Mouse (Mus musculus): ENCODE data around the gene Epsti1. TPM values are rescaled to one million over a fixed set of nuclear protein-coding genes. Genes with fewer than 3 reads are reported as not detected.

Epsti1 gene
- polyA plus RNA-seq, 1 experiment from 2014 or later: 0.30 TPM

DNA sequence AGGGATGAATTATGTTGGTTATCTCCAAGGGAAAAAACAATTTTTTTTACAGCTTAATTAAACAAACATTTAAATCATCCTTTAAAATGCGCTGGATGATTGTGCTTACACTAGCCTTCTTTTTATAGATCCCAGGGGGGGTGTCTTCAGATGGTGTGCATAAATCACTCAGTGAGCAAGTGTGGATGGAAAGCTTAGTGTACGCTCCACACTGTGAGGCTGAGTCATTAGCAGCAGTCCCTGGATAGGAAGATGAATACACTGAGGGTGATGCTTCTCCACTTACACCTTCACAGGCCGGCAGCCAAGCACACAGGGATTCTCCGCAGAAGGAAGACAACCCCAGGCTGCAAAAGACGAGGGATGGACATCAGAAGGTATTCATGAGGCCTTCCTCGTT, 70.2 kb downstream of the Epsti1 start:
- no peak for DNase-seq (ENCODE audit: low spot score)
- Histone ChIP-seq H3K4me1 (no peaks in the 10 kb centered on the region), H3K4me3 (no peak overlapping the region), H3K27me3 (replicated peaks; ENCODE audit: low read depth, poor library complexity, severe bottlenecking) (no peaks in the 10 kb centered on the region), H3K36me3 (replicated peaks) (no peaks in the 10 kb centered on the region), H3K9me3 (no peaks in the 10 kb centered on the region), H3K27ac (replicated peaks) (no peak overlapping the region)
- WGBS: 78% methylated on average over 6 of the region's 6 CpGs

GRCm38 (mm10) chr14:77975702-77976101, 71.7 kb downstream of the Epsti1 start:
- H3K4me1 ChIP-seq: no peaks in the 10 kb centered on the region
- H3K27ac ChIP-seq (replicated peaks): no peak overlapping the region
- no peaks in the 10 kb centered on the region for H3K27me3 ChIP-seq (replicated peaks; ENCODE audit: low read depth, poor library complexity, severe bottlenecking)
- no peaks in the 10 kb centered on the region for H3K36me3 ChIP-seq (replicated peaks)
- 90% methylated on average over 8 of the region's 8 CpGs for WGBS
- DNase-seq (ENCODE audit: low spot score): no peak
- H3K9me3 ChIP-seq: no peaks in the 10 kb centered on the region
- no peak overlapping the region for H3K4me3 ChIP-seq

- Histone ChIP-seq H3K9me3 (no peaks in the 10 kb centered on the region), H3K4me1 (no peaks in the 10 kb centered on the region), H3K4me3 (no peak overlapping the region), H3K27ac (replicated peaks) (no peak overlapping the region), H3K36me3 (replicated peaks) (no peaks in the 10 kb centered on the region), H3K27me3 (replicated peaks; ENCODE audit: low read depth, poor library complexity, severe bottlenecking) (no peaks in the 10 kb centered on the region)
- DNase-seq (ENCODE audit: low spot score): no peak
- 76% methylated on average over 5 of the region's 5 CpGs for WGBS
Measured at GRCm38 (mm10) chr14:77981516-77981915, 77.5 kb downstream of the Epsti1 start.

GRCm38 (mm10) chr14:77997731-77998130, 93.7 kb downstream of the Epsti1 start:
- Histone ChIP-seq H3K27me3 (replicated peaks; ENCODE audit: low read depth, poor library complexity, severe bottlenecking) (no peaks in the 10 kb centered on the region), H3K4me1 (no peaks in the 10 kb centered on the region), H3K9me3 (0 out of 2 replicates have a peak, but pooled peaks cover 2% of the 10 kb centered on the region), H3K36me3 (replicated peaks) (no peaks in the 10 kb centered on the region), H3K4me3 (no peak overlapping the region), H3K27ac (replicated peaks) (no peak overlapping the region)
- DNase-seq (ENCODE audit: low spot score): no peak

DNA sequence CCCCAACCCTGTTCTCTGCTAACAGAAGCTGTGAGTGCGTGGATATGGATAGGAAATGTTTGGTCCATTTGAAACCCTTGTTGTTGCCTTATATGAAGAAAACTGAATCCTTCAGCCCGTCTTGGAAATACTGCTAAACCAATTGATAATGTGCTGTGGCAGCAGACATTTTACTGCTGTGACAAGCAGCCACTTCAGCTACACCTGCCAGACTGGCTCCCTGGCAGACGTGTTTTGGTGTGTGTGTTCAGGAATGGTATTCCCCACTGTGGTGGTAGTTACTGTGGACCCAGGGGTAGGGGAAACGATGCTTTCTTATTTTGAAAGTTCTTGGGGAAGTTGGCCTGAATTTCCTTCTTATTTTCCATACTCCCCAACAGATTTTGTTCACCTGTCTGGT, 100.4 kb downstream of the Epsti1 start:
- Histone ChIP-seq H3K27ac (replicated peaks) (no peak overlapping the region), H3K9me3 (no peaks in the 10 kb centered on the region), H3K4me1 (peaks cover 3% of the 10 kb centered on the region; the same call in 1 of the 2 replicates), H3K27me3 (replicated peaks; ENCODE audit: low read depth, poor library complexity, severe bottlenecking) (no peaks in the 10 kb centered on the region), H3K36me3 (replicated peaks) (no peaks in the 10 kb centered on the region), H3K4me3 (no peak overlapping the region)
- no peak for DNase-seq (ENCODE audit: low spot score)
- WGBS: 81% methylated on average over 4 of the region's 4 CpGs

- H3K4me1 ChIP-seq: peaks cover 3% of the 10 kb centered on the region; the same call in 1 of the 2 replicates
- no peaks in the 10 kb centered on the region for H3K36me3 ChIP-seq (replicated peaks)
- H3K9me3 ChIP-seq: no peaks in the 10 kb centered on the region
- no peaks in the 10 kb centered on the region for H3K27me3 ChIP-seq (replicated peaks; ENCODE audit: low read depth, poor library complexity, severe bottlenecking)
- H3K4me3 ChIP-seq: no peak overlapping the region
- H3K27ac ChIP-seq (replicated peaks): no peak overlapping the region
- DNase-seq (ENCODE audit: low spot score): peak; percentile 12
- WGBS: 31% methylated on average over 6 of the region's 6 CpGs
Measured at GRCm38 (mm10) chr14:78008019-78008418, 104.0 kb downstream of the Epsti1 start.

- DNase-seq (ENCODE audit: low spot score): no peak
- H3K27me3 ChIP-seq (replicated peaks; ENCODE audit: low read depth, poor library complexity, severe bottlenecking): 0 out of 2 replicates have a peak, but pooled peaks cover 5% of the 10 kb centered on the region
- no peak overlapping the region for H3K27ac ChIP-seq (replicated peaks)
- WGBS: 72% methylated on average over 10 of the region's 10 CpGs
- H3K4me3 ChIP-seq: no peak overlapping the region
- no peaks in the 10 kb centered on the region for H3K9me3 ChIP-seq
- H3K4me1 ChIP-seq: peaks cover 3% of the 10 kb centered on the region; the same call in 1 of the 2 replicates
- no peaks in the 10 kb centered on the region for H3K36me3 ChIP-seq (replicated peaks)
Measured at GRCm38 (mm10) chr14:78011808-78012207, 107.8 kb downstream of the Epsti1 start.

DNA sequence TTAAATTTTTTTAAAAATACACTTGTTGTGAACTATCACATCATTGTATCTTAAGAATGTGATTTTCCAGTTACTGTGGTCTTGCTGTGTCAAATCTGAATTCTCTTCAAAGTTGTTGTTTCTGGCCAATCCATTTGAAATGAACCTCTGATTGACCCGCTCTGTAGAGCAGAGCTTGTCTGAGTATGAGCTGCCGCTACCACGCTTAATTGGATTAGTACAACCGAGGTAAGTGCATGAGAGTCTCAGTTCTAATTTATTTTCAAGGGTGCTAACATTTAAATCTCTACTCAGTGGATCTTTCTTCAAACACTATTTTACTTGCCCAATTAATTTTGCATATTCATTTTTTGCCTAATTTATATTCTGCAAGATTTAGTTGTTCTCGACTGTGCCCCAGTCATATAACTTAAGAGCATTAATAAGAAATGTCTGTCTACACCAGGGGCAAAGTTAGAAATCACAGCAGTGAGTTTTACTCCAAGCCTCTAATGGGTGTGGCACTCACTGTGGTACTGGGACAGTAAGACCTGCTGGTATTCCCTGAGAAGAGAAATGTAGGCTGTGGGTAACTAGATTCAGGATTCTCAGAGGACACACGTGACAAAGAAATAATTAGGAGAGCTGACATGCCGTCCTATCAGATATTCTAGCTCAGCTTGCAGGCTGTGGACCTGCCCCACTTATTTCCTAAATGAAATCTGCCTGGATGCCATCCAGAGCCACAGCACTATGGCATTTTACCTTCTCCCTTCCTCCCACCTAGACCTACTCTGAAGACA, 111.7 kb downstream of the Epsti1 start:
- Histone ChIP-seq H3K36me3 (replicated peaks) (no peaks in the 10 kb centered on the region), H3K4me3 (no peak overlapping the region), H3K4me1 (no peaks in the 10 kb centered on the region), H3K27me3 (replicated peaks; ENCODE audit: low read depth, poor library complexity, severe bottlenecking) (0 out of 2 replicates have a peak, but pooled peaks cover 11% of the 10 kb centered on the region), H3K9me3 (no peaks in the 10 kb centered on the region), H3K27ac (replicated peaks) (no peak overlapping the region)
- 70% methylated on average over 7 of the region's 7 CpGs for WGBS
- no peak for DNase-seq (ENCODE audit: low spot score)

DNA sequence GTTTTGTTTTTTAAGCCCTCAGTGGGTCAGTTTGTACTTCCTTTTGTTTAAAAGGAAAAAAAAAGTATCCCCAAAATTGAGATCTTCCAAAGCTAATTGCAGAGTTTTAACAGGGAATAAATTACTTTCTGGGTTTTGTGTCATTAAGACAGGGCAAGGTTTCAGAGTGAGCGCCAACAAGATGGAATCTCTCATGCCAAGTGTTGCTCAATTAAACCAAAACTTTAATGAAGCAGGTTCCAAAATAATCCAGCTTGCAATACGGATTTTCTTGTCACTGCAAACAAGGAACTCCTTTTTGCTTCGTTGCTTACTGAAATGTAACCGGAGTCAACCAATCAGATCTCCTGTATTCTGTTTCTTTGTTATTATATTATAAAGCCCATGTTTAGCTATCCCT, 112.4 kb downstream of the Epsti1 start:
- peaks cover 11% of the 10 kb centered on the region; the same call in 1 of the 2 replicates for H3K27me3 ChIP-seq (replicated peaks; ENCODE audit: low read depth, poor library complexity, severe bottlenecking)
- no peak for DNase-seq (ENCODE audit: low spot score)
- 78% methylated on average over 4 of the region's 4 CpGs for WGBS
- no peaks in the 10 kb centered on the region for H3K9me3 ChIP-seq
- no peak overlapping the region for H3K4me3 ChIP-seq
- no peaks in the 10 kb centered on the region for H3K36me3 ChIP-seq (replicated peaks)
- no peaks in the 10 kb centered on the region for H3K4me1 ChIP-seq
- no peak overlapping the region for H3K27ac ChIP-seq (replicated peaks)

GRCm38 (mm10) chr14:78019935-78020334, 115.9 kb downstream of the Epsti1 start:
- Histone ChIP-seq H3K4me1 (no peaks in the 10 kb centered on the region), H3K27me3 (replicated peaks; ENCODE audit: low read depth, poor library complexity, severe bottlenecking) (peaks cover 11% of the 10 kb centered on the region), H3K9me3 (no peaks in the 10 kb centered on the region; the same call in 1 of the 2 replicates), H3K36me3 (replicated peaks) (no peaks in the 10 kb centered on the region), H3K4me3 (no peak overlapping the region), H3K27ac (replicated peaks) (no peak overlapping the region)
- no peak for DNase-seq (ENCODE audit: low spot score)
- WGBS: 51% methylated on average over 8 of the region's 8 CpGs

GRCm38 (mm10) chr14:78038876-78039275, 134.8 kb downstream of the Epsti1 start:
- 79% methylated on average over 8 of the region's 8 CpGs for WGBS
- Histone ChIP-seq H3K4me3 (no peak overlapping the region), H3K9me3 (no peaks in the 10 kb centered on the region), H3K36me3 (replicated peaks) (no peaks in the 10 kb centered on the region), H3K27ac (replicated peaks) (no peak overlapping the region), H3K27me3 (replicated peaks; ENCODE audit: low read depth, poor library complexity, severe bottlenecking) (no peaks in the 10 kb centered on the region), H3K4me1 (no peaks in the 10 kb centered on the region)
- DNase-seq (ENCODE audit: low spot score): no peak

GRCm38 (mm10) chr14:78040643-78041042, 136.6 kb downstream of the Epsti1 start:
- DNase-seq (ENCODE audit: low spot score): no peak
- H3K27me3 ChIP-seq (replicated peaks; ENCODE audit: low read depth, poor library complexity, severe bottlenecking): no peaks in the 10 kb centered on the region
- H3K4me1 ChIP-seq: no peaks in the 10 kb centered on the region
- no peaks in the 10 kb centered on the region for H3K36me3 ChIP-seq (replicated peaks)
- H3K4me3 ChIP-seq: no peak overlapping the region
- H3K27ac ChIP-seq (replicated peaks): no peak overlapping the region
- H3K9me3 ChIP-seq: no peaks in the 10 kb centered on the region
- WGBS: 83% methylated on average over 6 of the region's 6 CpGs

DNA sequence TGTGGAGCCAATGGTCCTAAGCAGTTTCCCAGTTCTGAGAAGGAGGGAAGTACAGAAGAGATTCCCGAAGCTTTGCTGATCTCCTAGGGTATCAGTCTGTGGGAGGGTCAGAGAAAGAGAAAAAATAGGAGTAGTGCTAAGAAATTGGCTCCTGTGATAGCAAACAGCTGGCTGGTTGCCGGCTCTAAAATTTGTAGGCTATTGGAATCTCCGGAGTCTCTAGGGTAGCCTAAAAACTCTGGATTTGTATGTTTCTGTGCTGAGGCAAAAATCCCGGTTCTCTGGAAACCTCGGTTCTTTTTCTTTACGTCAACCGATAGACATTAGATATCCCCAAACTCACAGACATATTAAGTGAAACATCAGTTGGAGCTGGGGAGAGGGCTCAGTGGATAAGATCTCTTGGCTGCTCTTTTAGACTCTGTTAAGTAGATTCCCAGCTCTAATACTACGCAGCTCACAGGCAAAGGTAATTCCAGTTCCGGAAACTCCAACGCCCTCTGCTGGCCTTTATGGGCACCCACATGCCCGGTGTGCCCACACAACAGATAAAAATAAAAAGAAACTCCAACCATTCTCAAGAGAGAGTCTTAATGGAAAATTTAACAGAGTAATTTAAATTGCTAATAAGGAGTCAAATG, 138.0 kb downstream of the Epsti1 start:
- no peaks in the 10 kb centered on the region for H3K4me1 ChIP-seq
- no peaks in the 10 kb centered on the region for H3K27me3 ChIP-seq (replicated peaks; ENCODE audit: low read depth, poor library complexity, severe bottlenecking)
- H3K36me3 ChIP-seq (replicated peaks): no peaks in the 10 kb centered on the region
- DNase-seq (ENCODE audit: low spot score): no peak
- WGBS: 79% methylated on average over 11 of the region's 11 CpGs
- no peaks in the 10 kb centered on the region for H3K9me3 ChIP-seq
- H3K27ac ChIP-seq (replicated peaks): no peak overlapping the region
- no peak overlapping the region for H3K4me3 ChIP-seq
